Mouse (Mus musculus) induced T-regulatory cell, adult 2 months (primary cell): ENCODE measurements around the gene Tmem56.

Source experiments
- DNase-seq: peaks from one replicate; pipeline ENCODE4 v3.0.0-alpha.2; 2012; ENCODE audit warnings: low read depth

The Tmem56 gene

DNA sequence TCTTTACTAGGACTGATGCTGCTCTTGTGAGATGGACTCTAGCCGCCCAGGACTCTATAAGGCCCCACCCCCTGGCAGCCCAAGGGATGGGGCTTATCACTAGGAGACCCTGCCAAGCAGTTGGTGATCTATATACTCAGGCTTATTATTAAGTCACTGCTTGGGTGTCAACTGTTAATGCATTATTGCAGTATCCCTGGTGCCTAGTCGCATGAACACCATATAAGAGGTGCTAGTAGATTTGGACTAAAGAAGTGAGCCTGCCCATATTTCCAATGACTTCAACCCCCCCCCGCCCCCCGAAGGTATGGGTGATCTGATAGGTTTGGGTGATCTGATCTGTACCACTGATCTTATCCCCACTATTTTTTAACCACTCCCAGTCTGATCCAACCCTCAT is at the start of gene Tmem56:
Tmem56 (minus strand) TSS at position 101 of the 400 bp plus-strand sequence.
- no peak for DNase-seq

DNA sequence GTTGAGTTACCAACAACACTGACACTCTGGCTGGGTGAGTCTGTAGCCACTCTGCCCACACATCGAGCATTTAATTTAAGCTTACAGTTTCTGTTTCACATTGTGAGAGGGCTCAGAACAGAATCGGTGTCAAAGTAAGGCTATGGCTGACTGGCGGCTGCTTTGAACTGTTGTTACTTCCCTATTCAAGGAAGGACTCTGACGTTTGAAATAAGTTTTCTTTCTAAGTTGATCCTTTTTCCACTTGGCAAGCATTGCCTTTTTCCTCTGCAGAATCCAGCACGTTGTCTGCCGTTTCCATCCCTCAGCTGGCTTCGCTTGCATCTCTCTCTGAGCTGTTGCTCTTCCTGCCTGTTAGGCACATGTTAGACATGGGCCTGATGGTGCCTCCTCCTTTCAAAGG is 47.3 kb upstream of the Tmem56 start:
- peak; percentile 57 for DNase-seq

GRCm38 (mm10) chr3:121329647-121330046 is 46.7 kb upstream of the Tmem56 start:
- no peak for DNase-seq

DNA sequence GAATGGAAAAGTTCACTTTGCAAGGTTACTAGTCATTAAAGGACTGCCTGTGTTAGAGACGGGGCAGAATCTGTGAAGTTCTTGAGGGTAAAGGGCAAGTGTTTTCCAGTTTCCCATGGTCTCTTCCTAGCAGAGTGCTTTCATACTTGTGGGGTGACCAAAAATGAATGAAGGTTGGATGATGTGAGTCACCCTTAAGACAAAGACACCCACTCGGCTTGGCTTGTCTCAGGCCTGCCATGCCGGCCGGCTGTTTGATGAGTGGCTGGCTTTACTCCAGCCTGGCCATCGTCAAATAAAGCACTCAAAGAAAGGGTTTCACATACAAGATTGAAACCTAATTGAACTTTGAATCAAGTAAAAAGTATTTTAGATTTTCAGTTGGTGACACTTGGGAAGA is 44.5 kb upstream of the Tmem56 start:
- DNase-seq, result no peak

GRCm38 (mm10) chr3:121323371-121323770 is 40.5 kb upstream of the Tmem56 start:
- no peak for DNase-seq

GRCm38 (mm10) chr3:121320896-121321295 is 38.0 kb upstream of the Tmem56 start:
- no peak for DNase-seq

DNA sequence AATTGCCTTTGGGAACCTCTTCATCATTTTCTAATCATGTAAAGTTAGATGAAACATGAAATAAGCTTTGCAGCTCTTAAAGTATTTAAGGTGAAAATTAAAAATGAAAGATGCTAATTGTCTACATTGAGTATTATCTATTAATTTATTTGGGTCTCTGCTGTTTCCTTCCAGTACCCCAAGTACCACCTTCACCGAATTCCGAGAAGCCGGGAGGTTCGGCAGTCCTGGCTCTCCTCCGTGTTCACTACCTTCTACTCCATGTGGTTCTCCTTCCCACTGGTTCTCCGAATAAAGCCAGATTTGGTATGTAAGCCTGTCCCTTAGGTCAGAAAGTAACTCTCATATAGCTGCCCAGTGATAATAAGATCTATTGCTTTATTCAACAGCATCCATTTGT is 37.0 kb upstream of the Tmem56 start:
- no peak for DNase-seq

DNA sequence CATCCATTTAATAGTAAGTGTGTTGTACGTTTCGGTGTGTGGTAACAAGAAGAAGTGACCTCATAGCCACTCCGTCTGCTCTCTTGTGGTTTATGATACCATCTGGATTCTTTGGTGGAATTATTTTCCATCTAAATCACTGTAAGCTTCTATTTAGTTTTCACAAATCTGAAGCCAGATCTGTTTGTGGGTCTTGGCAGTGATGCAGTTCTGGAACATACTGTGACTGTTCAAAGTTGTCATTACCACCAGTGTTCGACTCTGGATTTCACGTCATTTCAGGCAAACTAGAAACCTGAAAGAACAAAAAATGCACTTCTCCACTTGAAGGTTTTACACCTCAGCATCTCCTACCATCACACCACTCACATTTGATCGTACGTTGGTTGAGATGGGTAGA is 32.6 kb upstream of the Tmem56 start:
- DNase-seq, result no peak

DNA sequence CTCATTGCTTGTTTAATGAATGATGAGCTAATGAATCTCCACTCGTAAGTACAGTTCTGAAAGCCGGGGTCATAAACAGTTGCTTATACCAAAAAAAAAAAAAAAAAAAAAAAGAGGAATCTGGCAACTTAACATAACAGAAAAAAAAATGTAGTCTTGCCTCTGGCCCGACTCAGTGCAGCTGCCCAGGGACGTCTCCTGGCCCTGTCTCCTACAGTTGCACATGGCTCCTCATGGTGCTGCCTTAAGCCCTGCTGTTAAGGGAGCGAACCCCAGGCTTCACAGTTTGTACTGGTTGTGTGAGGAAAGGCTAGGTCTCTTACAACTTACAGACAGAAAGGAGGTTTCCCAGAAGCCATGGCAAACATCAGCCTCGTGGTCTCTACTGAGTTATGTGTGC is 31.3 kb upstream of the Tmem56 start:
- DNase-seq, result no peak

GRCm38 (mm10) chr3:121312979-121313378 is 30.1 kb upstream of the Tmem56 start:
- DNase-seq, result no peak

GRCm38 (mm10) chr3:121312426-121312825 is 29.5 kb upstream of the Tmem56 start:
- DNase-seq, result no peak

- no peak for DNase-seq
These were observed 27.2 kb upstream of the Tmem56 start for GRCm38 (mm10) chr3:121309896-121310714.

- no peak for DNase-seq
These were observed 26.5 kb upstream of the Tmem56 start for GRCm38 (mm10) chr3:121309429-121309828.

- no peak for DNase-seq
These were observed 26.0 kb upstream of the Tmem56 start for GRCm38 (mm10) chr3:121308935-121309334.

GRCm38 (mm10) chr3:121307532-121308234 is 24.8 kb upstream of the Tmem56 start:
- DNase-seq, result peak; percentile 82

DNA sequence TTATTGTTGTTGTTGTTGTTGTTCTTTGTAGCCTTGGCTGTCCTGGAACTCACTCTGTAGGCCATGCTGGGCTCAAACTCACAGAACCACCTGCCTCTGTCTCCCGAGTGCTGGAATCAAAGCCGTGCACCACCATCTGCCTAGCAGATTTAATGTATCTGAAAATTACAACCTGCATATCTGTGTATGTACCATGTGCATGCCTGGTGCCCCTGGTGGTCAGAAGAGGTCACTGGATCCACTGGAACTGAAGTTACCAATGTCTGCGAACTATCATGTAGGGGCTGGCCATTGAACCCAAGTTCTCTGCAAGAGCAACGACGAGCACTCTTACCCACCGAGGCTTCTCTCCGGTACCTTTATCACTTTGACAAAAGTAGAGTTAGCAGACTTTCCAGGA is 23.7 kb upstream of the Tmem56 start:
- peak; percentile 36 for DNase-seq

DNA sequence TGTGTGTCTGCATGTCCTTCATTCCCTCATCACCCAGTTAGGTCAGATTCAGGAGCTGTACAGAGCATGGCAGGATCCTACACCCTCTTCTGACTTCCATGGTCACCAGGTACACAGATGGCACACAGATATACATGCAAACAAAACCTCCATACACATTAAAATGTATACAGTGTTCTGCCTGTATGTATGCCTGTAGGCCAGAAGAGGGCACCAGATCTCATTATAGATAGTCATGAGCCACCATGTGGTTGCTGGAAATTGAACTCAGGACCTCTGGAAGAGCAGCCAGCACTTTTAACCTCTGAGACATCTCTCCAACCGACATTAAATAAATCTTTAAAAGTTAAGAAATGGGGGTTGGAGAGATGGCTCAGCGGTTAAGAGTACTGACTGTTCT is 11.3 kb upstream of the Tmem56 start:
- peak; percentile 35 for DNase-seq

- DNase-seq, result peak; percentile 99
These were observed 8.8 kb upstream of the Tmem56 start, which contains the start of gene Alg14 for GRCm38 (mm10) chr3:121291560-121292258. Gene Alg14 (plus strand): TSS chr3:121291773.

DNA sequence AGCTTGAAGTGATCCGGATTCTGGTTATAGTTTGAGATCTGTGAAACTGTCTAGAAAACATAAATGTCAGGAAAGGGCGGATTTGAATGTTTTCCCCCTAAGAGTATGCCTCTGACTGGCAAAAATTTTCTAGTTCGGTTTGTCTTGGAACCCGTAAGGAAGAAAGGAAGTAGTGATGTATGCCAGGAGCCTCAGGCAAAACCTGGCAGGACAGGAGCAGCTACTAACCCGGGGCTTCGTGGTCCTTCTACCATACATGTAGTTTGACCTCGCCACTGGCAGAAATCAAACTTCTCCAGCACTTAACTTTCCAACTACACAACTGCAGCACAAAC is 8.3 kb upstream of the Tmem56 start:
- DNase-seq, result no peak

GRCm38 (mm10) chr3:121290681-121291080 is 7.8 kb upstream of the Tmem56 start:
- no peak for DNase-seq

DNA sequence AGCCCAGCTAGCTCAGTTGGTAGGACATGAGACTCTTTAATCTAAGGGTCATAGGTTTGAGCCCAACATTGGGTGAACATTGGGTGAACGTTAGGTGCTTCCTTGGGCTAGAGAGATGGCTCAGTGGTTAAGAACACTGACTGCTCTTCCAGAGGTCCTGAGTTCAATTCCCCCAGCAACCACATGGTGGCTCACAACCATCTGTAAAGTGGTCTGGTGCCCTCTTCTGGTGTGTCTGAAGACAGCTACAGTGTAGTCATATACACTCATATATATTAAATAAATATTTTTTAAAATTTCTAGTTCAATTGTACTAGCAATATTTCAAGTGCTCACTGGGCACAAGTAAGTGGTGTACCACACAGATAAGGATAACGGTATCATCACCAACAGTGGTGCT is 4.3 kb upstream of the Tmem56 start:
- no peak for DNase-seq

GRCm38 (mm10) chr3:121285219-121285618 is 2.3 kb upstream of the Tmem56 start:
- DNase-seq, result no peak

DNA sequence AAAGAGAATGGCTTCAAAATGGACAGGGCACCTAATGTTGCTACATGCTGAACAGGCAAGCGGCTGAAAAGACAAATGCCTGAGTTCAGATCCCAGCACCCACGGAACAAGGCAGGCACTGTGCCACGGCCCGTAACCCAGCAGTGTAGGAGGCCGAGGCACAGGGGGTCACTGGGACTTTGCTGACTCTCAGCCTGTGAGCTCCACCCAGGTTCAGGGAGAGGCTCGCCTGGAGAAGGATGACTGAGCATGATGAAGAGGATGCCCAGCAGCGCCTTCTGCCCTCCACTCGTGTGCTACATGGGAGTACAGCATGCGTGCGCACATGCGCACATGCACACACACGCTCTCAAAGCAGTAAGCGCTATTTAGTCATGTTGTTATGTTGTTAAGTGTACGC is 3.2 kb downstream of the Tmem56 start:
- no peak for DNase-seq
